Mouse (Mus musculus) CH12.LX (cell line): Measurements from ENCODE around the gene Fbf1.

Source experiments
- CTCF ChIP-seq, 2 experiments: IDR thresholded peaks in 1 of 2; conservative IDR thresholded peaks in 1 of 2; 2 replicates each; pipeline ENCODE4 v1.5.1; 2011 to 2012; ENCODE audit warnings: low read depth in 2 of 2, low read length in 2 of 2, improper control_type of control experiment in 1 of 2, inconsistent platforms in 1 of 2, mild to moderate bottlenecking in 1 of 2, moderate library complexity in 1 of 2
- EP300 ChIP-seq: IDR thresholded peaks from 2 replicates; pipeline ENCODE4 v1.6.1; 2011; ENCODE audit warnings: low read length, improper control_type of control experiment
- PAX5 ChIP-seq: IDR thresholded peaks from 2 replicates; pipeline ENCODE4 v1.6.1; 2012; ENCODE audit warnings: low read length, inconsistent platforms, mixed read lengths
- POLR2A ChIP-seq: IDR thresholded peaks from 2 replicates; pipeline ENCODE4 v1.6.1; 2011; ENCODE audit warnings: low read depth, mild to moderate bottlenecking, improper control_type of control experiment, low read length
- POLR2AphosphoS2 ChIP-seq: IDR thresholded peaks from 2 replicates; pipeline ENCODE4 v1.6.1; 2011; ENCODE audit warnings: low read depth, low read length, improper control_type of control experiment
- RAD21 ChIP-seq: IDR thresholded peaks from 2 replicates; pipeline ENCODE4 v1.6.1; 2011; ENCODE audit warnings: low read depth, mild to moderate bottlenecking, low read length, improper control_type of control experiment, moderate library complexity
- USF1 ChIP-seq: IDR thresholded peaks from 2 replicates; pipeline ENCODE4 v1.6.1; 2014; ENCODE audit warnings: low read depth, mild to moderate bottlenecking, inconsistent platforms, low read length, improper control_type of control experiment
- ZC3H11A ChIP-seq: IDR thresholded peaks from 2 replicates; pipeline ENCODE4 v1.6.1; 2012; ENCODE audit warnings: low read depth, mild to moderate bottlenecking, inconsistent platforms, low read length, improper control_type of control experiment

DNA sequence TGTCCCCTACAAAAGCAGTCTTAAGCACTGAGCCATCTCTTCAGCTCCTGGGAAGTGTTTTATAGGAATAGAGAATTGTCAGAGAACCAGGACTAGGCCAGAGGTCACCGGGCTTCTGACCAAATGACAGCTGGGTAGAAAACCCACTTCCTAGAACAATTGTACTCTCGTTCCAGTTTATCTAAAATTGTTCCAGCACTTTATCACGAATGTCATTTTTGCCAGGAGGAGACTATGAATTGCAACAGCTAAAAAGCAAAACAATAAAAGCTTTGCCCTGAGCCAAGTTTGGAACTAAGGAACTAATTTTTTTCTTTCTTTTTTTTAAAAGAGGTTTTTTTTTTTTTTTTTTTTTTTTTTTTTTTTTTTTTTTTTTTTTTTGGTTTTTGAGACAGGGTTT lies 72.4 kb downstream of the Fbf1 start:
- TF ChIP-seq ZC3H11A (no peak), RAD21 (no peak), CTCF (conservative IDR thresholded peaks at IDR 0.05 in 1 of 2, IDR thresholded peaks at IDR 0.05 in 1 of 2; ENCODE audit: low read depth in 2 of 2, low read length in 2 of 2) (no peak), POLR2AphosphoS2 (no peak), EP300 (no peak), PAX5 (no peak), USF1 (no peak), POLR2A (no peak)
